Mouse (Mus musculus) heart, postnatal 0 days (tissue): ENCODE data around the gene Bscl2.

Experiments used
- CTCF ChIP-seq: IDR thresholded peaks from 2 replicates; pipeline ENCODE4 v1.5.1; 2016; ENCODE audit warnings: antibody characterized with exemption, control low read depth, low read depth
- EP300 ChIP-seq: IDR thresholded peaks from 2 replicates; pipeline ENCODE4 v1.6.1; 2016; ENCODE audit warnings: antibody characterized with exemption, low read depth

DNA sequence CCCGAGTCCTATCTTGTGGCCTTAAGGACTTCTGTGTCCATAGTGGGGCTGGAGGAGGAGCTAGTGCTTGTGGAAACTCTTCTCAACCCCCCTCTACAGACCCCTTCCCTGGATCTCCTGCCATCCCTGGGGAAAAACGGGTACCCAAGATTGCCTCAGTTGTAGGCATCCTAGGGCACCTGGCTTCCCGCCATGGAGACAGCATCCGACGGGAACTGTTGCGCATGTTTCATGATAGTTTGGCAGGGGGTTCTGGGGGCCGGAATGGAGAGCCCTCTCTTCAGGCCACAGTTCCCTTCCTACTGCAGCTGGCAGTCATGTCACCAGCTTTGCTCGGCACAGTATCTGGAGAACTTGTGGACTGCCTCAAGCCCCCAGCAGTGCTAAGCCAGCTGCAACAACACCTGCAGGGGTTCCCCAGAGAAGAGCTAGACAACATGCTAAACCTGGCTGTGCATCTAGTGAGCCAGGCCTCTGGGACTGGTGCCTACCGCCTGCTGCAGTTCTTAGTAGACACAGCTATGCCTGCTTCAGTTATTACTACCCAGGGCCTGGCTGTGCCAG, 58.2 kb downstream of the Bscl2 start:
- no peak for TF ChIP-seq CTCF
- TF ChIP-seq EP300: no peak
